Mouse (Mus musculus) megakaryocyte-erythroid progenitor cell, adult 5-6 weeks (primary cell): ENCODE measurements around the gene Prkn. TPM values are rescaled to one million over a fixed set of nuclear protein-coding genes. Genes with fewer than 3 reads are reported as not detected.

ENCODE experiments used
- ATAC-seq: replicated peaks from 2 replicates; pipeline ENCODE4 v1.8.0; 2016; ENCODE audit warnings: mild to moderate bottlenecking, inconsistent platforms; ENCODE audit not compliant: severe bottlenecking, poor library complexity, low FRiP score, low TSS enrichment
- total RNA-seq, 2 experiments: library from RNA; stranded (forward) in 1 of 2; stranded (reverse) in 1 of 2; fragments of 200-1000, 215-1000 nt in 1 of 2; fragments of >200 nt in 1 of 2; fragmentation: Nextera tagmentation in 1 of 2; gene quantifications; 2 replicates each; pipeline ENCODE4 v1.2.3; 2014 to 2017

The Prkn gene
- total RNA-seq, 2 experiments from 2014 or later, result 3.1 to 5.9 TPM

GRCm38 (mm10) chr17:11607931-11608330, 767.7 kb downstream of the Prkn start:
- ATAC-seq, result no peak

DNA sequence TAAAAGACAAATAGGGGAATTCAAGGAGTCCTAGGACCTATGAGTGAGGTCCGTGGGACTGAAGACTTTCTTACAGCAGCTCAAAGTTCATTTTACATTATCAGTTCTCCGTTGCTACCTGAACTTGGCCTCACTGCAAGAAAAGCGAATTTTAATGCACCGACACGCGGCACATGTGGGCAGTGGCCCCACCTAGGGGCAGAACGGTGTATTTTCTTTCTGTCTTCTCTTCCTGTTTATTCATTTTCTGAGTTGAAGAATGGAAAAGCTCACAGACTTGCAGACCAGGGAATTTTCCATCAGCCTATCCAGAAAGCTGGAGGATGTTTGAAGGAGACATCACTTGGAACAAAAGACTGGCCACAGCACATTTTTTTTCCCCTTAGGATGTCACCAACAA, 771.3 kb downstream of the Prkn start:
- ATAC-seq, result peak; percentile 64; the same call in 1 of the 2 replicates

- ATAC-seq, result no peak
These were observed 772.8 kb downstream of the Prkn start for GRCm38 (mm10) chr17:11612801-11613531.

DNA sequence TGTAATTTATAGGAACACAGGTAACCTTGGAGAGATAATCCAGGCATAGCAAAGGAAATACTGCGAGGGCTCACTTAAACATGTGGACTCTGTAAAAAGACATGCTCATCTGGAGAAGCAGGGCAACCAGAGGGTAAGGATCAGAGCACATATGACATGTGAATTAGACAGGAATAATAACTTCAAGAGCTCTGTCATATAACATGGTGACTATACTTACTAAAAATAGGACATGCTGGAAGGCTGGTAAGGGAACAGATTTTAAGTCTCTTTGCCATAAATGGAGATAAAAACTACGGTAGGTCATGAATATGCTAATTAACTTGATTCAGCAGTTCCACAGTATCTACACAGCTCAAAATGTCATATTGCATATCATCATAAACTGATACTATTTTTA, 777.4 kb downstream of the Prkn start:
- ATAC-seq, result no peak

DNA sequence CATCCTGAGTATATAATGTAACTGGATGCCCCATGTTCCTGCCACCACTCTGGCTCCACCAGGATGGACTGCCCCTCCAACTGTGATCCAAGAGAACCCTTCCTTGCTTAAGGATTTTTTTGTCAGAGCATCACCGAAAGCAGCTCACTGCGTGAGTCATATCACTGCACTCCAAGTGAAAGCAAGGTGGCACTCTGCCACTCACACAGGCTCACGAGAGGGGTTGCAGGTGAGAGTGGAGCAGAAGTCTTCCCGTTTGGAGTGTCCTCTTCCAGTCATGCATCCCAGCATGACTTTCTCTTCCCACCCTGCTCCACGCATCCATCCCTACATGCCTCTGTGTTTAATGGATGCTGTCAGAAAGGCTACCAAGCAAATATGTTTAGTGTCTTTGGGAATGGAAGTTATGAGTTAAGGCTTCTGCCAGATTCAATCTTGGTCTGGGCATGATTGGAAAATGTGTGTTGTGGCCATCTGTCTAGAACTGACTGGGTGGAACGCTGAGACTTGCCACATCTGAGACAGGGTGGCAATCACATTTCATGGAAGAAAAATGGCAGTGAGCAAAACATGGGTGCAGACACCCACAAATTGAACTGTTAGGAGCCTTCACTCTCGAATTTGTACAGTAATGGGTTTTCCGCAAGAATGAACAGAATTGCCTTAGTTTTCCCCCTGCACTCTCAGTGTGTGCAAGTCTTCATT, 778.9 kb downstream of the Prkn start:
- no peak for ATAC-seq

GRCm38 (mm10) chr17:11620770-11621169, 780.6 kb downstream of the Prkn start:
- ATAC-seq, result no peak

DNA sequence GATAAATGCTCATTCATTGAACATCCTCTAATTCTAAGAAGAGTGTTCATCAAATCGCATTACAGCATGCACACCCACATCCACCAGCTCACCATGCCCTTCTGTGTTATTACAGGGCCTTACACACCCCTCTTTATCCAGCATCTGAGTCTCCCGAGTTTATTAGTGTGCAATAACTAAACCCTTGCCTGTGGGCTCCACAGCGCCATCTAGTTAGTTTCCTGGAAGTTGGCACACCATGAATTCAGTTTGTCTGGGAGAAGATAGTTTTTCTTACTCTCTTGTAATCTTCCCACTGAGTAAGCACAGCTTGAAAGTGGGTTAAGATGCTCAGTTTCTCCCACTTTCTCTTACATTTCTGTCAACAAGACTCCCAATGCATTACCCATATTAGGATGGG, 781.3 kb downstream of the Prkn start:
- ATAC-seq, result 0 out of 2 replicates have a peak, but pooled peaks have one; percentile 41

GRCm38 (mm10) chr17:11626306-11626705, 786.1 kb downstream of the Prkn start:
- no peak for ATAC-seq

GRCm38 (mm10) chr17:11635121-11635520, 794.9 kb downstream of the Prkn start:
- no peak for ATAC-seq

GRCm38 (mm10) chr17:11637642-11638041, 797.5 kb downstream of the Prkn start:
- no peak for ATAC-seq

DNA sequence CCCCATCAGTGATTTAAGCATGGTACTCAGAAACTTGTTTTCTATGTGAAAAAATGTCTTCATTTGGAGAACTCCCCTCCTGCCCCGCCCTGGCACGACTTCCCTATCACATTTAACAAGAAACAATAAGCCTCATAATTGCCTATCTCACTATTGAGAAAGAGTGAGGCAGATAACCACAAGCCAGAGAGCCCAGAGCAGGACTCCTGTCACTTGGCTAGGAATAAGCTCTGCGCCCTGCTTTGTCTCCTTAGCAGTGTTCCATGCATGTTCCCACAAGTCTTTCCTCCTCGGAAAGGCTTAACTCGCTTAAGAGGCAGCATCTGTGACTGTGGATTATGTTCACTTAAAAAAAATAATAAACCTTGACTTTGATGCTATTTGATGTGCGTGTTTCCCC, 798.3 kb downstream of the Prkn start:
- no peak for ATAC-seq

GRCm38 (mm10) chr17:11639786-11640185, 799.6 kb downstream of the Prkn start:
- ATAC-seq, result no peak

GRCm38 (mm10) chr17:11642328-11642727, 802.1 kb downstream of the Prkn start:
- no peak for ATAC-seq

GRCm38 (mm10) chr17:11644016-11644415, 803.8 kb downstream of the Prkn start:
- no peak for ATAC-seq

DNA sequence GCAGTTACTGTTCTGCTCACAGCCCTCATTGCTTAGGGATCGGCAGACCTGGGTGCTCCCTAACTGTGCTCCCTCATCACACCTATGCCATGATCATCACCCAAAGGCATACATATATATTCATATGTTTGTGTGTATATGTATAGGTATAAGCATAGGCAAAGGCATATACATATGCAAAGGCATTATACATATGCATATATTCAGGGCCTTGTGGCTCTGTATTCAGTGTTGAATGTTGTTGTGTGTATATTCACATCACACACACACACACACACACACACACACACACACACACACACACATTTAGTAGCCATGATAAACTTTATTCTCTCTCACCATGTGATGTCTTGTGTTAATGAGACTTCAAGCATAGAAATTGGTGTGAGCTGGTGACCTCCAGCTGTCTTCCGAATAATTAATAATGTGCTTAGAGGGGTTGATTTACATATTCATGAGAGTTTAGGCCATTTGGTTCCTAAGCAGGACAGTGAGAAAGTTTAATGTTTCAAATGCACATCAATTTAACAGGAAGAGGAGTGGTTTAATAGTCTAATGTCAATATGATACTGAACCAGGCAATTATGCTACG, 804.8 kb downstream of the Prkn start:
- no peak for ATAC-seq

DNA sequence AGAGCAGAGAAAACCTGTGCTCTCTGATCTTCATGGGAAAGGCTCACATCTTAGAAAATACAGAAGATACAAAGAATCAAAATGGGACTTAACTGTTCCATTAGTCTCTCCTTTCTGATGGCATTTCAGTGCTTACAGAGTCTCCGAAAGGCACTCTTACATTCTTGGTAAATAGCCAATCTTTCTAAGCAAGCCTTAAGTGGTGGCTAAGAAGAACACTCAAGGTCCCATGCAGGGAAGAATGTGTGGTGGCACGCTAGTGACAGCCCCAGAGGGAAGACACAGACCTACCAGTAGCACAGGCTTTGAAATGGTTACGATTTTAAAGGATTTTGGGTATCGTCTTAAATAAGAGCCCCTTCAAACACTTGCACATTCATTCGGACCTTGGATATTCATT, 816.2 kb downstream of the Prkn start:
- ATAC-seq, result no peak

GRCm38 (mm10) chr17:11656878-11657277, 816.7 kb downstream of the Prkn start:
- ATAC-seq, result no peak

GRCm38 (mm10) chr17:11661898-11662297, 821.7 kb downstream of the Prkn start:
- no peak for ATAC-seq

DNA sequence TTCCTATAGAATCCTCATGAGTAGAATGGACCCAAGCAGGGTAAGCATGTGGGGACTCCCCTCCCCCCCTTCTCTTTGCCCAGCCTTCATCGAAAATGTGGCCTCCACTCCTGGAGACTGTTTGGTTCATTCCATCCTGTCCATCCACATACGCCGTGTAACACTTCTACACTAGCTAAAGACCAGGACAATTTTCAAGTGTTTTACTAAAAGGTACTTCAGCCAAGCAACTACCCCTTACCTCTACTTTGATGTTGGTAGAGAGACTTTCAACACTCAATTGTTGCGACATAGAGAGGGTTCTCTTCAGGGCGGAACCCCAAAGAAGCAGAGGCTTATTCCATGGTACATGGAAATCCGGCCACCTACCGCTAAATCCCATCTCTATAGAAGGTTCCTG, 823.3 kb downstream of the Prkn start:
- no peak for ATAC-seq

GRCm38 (mm10) chr17:11664610-11665345, 824.6 kb downstream of the Prkn start:
- ATAC-seq, result no peak
